Mouse (Mus musculus) ES-Bruce4 (cell line): ENCODE data around the gene Cdpf1.

Experiments used
- CTCF ChIP-seq: IDR thresholded peaks from one replicate; pipeline ENCODE4 v1.8.1; 2011; ENCODE audit warnings: low read depth, low read length
- EP300 ChIP-seq: IDR thresholded peaks from 2 replicates; pipeline ENCODE4 v1.6.1; 2011; ENCODE audit warnings: low read depth, low read length; ENCODE audit not compliant: insufficient read depth

GRCm38 (mm10) chr15:85807404-85807803 lies 4.1 kb downstream of the Cdpf1 start:
- no peak for TF ChIP-seq EP300
- no peak for TF ChIP-seq CTCF
